Mouse (Mus musculus): Measurements from ENCODE around the gene Cspg5. TPM values are rescaled to one million over a fixed set of nuclear protein-coding genes. Genes with fewer than 3 reads are reported as not detected.
A peak's percentile ranks its signal among the peaks of the same experiment; 100 is the strongest.

Cspg5 gene
- 2.6 and 3.5 TPM in 2 replicates for polyA plus RNA-seq (2014; fragmentation: Nextera tagmentation; extraction: Ambion mirVana)

GRCm38 (mm10) chr9:110243221-110243833 lies at the start of gene Cspg5:
TSS of gene Cspg5 (plus strand) at chr9:110243783.
- H3K36me3 ChIP-seq (ENCODE audit: control insufficient read depth, insufficient read depth, low read length) = peaks cover 25% of the 10 kb centered on the region
- WGBS = 84% methylated on average over 7 of the region's 7 CpGs

GRCm38 (mm10) chr9:110199870-110200269 lies 43.7 kb upstream of the Cspg5 start:
- H3K36me3 ChIP-seq (ENCODE audit: control insufficient read depth, insufficient read depth, low read length) = peaks cover 92% of the 10 kb centered on the region

More at GRCm38 (mm10) chr9:110243221-110243833, at the start of gene Cspg5:
- Histone ChIP-seq H3K4me1 (replicated peaks; ENCODE audit: control insufficient read depth, insufficient read depth, low read length) (0 out of 2 replicates have a peak, but pooled peaks cover 3% of the 10 kb centered on the region), H3K4me2 (ENCODE audit: low read length) (peak within 1 kb of the TSS; percentile 100), H3K9me3 (ENCODE audit: control insufficient read depth, low read length) (no peaks in the 10 kb centered on the region), H3K9ac (ENCODE audit: low read length) (no peak within 1 kb of the TSS), H3K4me3 (ENCODE audit: low read depth, low read length) (no peak within 1 kb of the TSS), H3K27me3 (replicated peaks; ENCODE audit: control insufficient read depth, insufficient read depth, low read length) (peaks cover 15% of the 10 kb centered on the region), H3K27ac (ENCODE audit: low read depth) (no peak within 1 kb of the TSS)
- no peak for DNase-seq (ENCODE audit: low spot score)
- ATAC-seq (replicated peaks; ENCODE audit: low FRiP score, low TSS enrichment, low read depth) = no peak

GRCm38 (mm10) chr9:110205526-110206404 lies 37.8 kb upstream of the Cspg5 start:
- ATAC-seq (replicated peaks; ENCODE audit: low FRiP score, low TSS enrichment, low read depth) = 0 out of 2 replicates have a peak, but pooled peaks have one; percentile 55

More at GRCm38 (mm10) chr9:110199870-110200269, 43.7 kb upstream of the Cspg5 start:
- no peak for DNase-seq (ENCODE audit: low spot score)
- no peak for ATAC-seq (replicated peaks; ENCODE audit: low FRiP score, low TSS enrichment, low read depth)
- Histone ChIP-seq H3K27ac (ENCODE audit: low read depth) (no peak overlapping the region), H3K4me2 (ENCODE audit: low read length) (no peak overlapping the region), H3K9ac (ENCODE audit: low read length) (no peak overlapping the region), H3K27me3 (replicated peaks; ENCODE audit: control insufficient read depth, insufficient read depth, low read length) (no peaks in the 10 kb centered on the region), H3K4me3 (ENCODE audit: low read depth, low read length) (no peak overlapping the region), H3K4me1 (replicated peaks; ENCODE audit: control insufficient read depth, insufficient read depth, low read length) (no peaks in the 10 kb centered on the region), H3K9me3 (ENCODE audit: control insufficient read depth, low read length) (no peaks in the 10 kb centered on the region)
- 94% methylated on average over 2 of the region's 2 CpGs for WGBS

GRCm38 (mm10) chr9:110206437-110206836 lies 37.1 kb upstream of the Cspg5 start:
- no peak overlapping the region for H3K4me2 ChIP-seq (ENCODE audit: low read length)
- H3K4me3 ChIP-seq (ENCODE audit: low read depth, low read length) = no peak overlapping the region
- ATAC-seq (replicated peaks; ENCODE audit: low FRiP score, low TSS enrichment, low read depth) (no peak), DNase-seq (ENCODE audit: low spot score) (no peak)
- H3K4me1 ChIP-seq (replicated peaks; ENCODE audit: control insufficient read depth, insufficient read depth, low read length) = no peaks in the 10 kb centered on the region
- H3K27ac ChIP-seq (ENCODE audit: low read depth) = no peak overlapping the region
- peaks cover 99% of the 10 kb centered on the region for H3K36me3 ChIP-seq (ENCODE audit: control insufficient read depth, insufficient read depth, low read length)
- no peaks in the 10 kb centered on the region for H3K27me3 ChIP-seq (replicated peaks; ENCODE audit: control insufficient read depth, insufficient read depth, low read length)
- no peaks in the 10 kb centered on the region for H3K9me3 ChIP-seq (ENCODE audit: control insufficient read depth, low read length)
- WGBS = 90% methylated on average over 2 of the region's 2 CpGs
- no peak overlapping the region for H3K9ac ChIP-seq (ENCODE audit: low read length)

More at GRCm38 (mm10) chr9:110205526-110206404, 37.8 kb upstream of the Cspg5 start:
- H3K4me2 ChIP-seq (ENCODE audit: low read length) = no peak overlapping the region
- H3K9ac ChIP-seq (ENCODE audit: low read length) = no peak overlapping the region
- no peak overlapping the region for H3K4me3 ChIP-seq (ENCODE audit: low read depth, low read length)
- no peak for DNase-seq (ENCODE audit: low spot score)
- no peak overlapping the region for H3K27ac ChIP-seq (ENCODE audit: low read depth)
- H3K4me1 ChIP-seq (replicated peaks; ENCODE audit: control insufficient read depth, insufficient read depth, low read length) = no peaks in the 10 kb centered on the region
- H3K36me3 ChIP-seq (ENCODE audit: control insufficient read depth, insufficient read depth, low read length) = peaks cover 98% of the 10 kb centered on the region
- H3K9me3 ChIP-seq (ENCODE audit: control insufficient read depth, low read length) = no peaks in the 10 kb centered on the region
- 75% methylated on average over 15 of the region's 15 CpGs for WGBS
- no peaks in the 10 kb centered on the region for H3K27me3 ChIP-seq (replicated peaks; ENCODE audit: control insufficient read depth, insufficient read depth, low read length)

GRCm38 (mm10) chr9:110208265-110208664 lies 35.3 kb upstream of the Cspg5 start:
- DNase-seq (ENCODE audit: low spot score) = no peak
- Histone ChIP-seq H3K9ac (ENCODE audit: low read length) (no peak overlapping the region), H3K9me3 (ENCODE audit: control insufficient read depth, low read length) (no peaks in the 10 kb centered on the region), H3K27ac (ENCODE audit: low read depth) (no peak overlapping the region), H3K36me3 (ENCODE audit: control insufficient read depth, insufficient read depth, low read length) (peaks cover 100% of the 10 kb centered on the region), H3K4me3 (ENCODE audit: low read depth, low read length) (no peak overlapping the region), H3K27me3 (replicated peaks; ENCODE audit: control insufficient read depth, insufficient read depth, low read length) (no peaks in the 10 kb centered on the region), H3K4me2 (ENCODE audit: low read length) (no peak overlapping the region), H3K4me1 (replicated peaks; ENCODE audit: control insufficient read depth, insufficient read depth, low read length) (no peaks in the 10 kb centered on the region)
- ATAC-seq (replicated peaks; ENCODE audit: low FRiP score, low TSS enrichment, low read depth) = no peak
- 69% methylated on average over 7 of the region's 7 CpGs for WGBS

- 90% methylated on average over 3 of the region's 3 CpGs for WGBS
- Histone ChIP-seq H3K4me3 (ENCODE audit: low read depth, low read length) (no peak overlapping the region), H3K4me1 (replicated peaks; ENCODE audit: control insufficient read depth, insufficient read depth, low read length) (no peaks in the 10 kb centered on the region), H3K27ac (ENCODE audit: low read depth) (no peak overlapping the region), H3K9me3 (ENCODE audit: control insufficient read depth, low read length) (no peaks in the 10 kb centered on the region), H3K9ac (ENCODE audit: low read length) (no peak overlapping the region), H3K4me2 (ENCODE audit: low read length) (no peak overlapping the region), H3K27me3 (replicated peaks; ENCODE audit: control insufficient read depth, insufficient read depth, low read length) (no peaks in the 10 kb centered on the region), H3K36me3 (ENCODE audit: control insufficient read depth, insufficient read depth, low read length) (peaks cover 100% of the 10 kb centered on the region)
- DNase-seq (ENCODE audit: low spot score) (no peak), ATAC-seq (replicated peaks; ENCODE audit: low FRiP score, low TSS enrichment, low read depth) (no peak)
These were observed 34.6 kb upstream of the Cspg5 start for GRCm38 (mm10) chr9:110208967-110209366.

- ATAC-seq (replicated peaks; ENCODE audit: low FRiP score, low TSS enrichment, low read depth) (no peak), DNase-seq (ENCODE audit: low spot score) (no peak)
- H3K9me3 ChIP-seq (ENCODE audit: control insufficient read depth, low read length) = no peaks in the 10 kb centered on the region
- no peak overlapping the region for H3K27ac ChIP-seq (ENCODE audit: low read depth)
- no peaks in the 10 kb centered on the region for H3K4me1 ChIP-seq (replicated peaks; ENCODE audit: control insufficient read depth, insufficient read depth, low read length)
- no peak overlapping the region for H3K9ac ChIP-seq (ENCODE audit: low read length)
- WGBS = 75% methylated on average over 4 of the region's 4 CpGs
- H3K4me3 ChIP-seq (ENCODE audit: low read depth, low read length) = no peak overlapping the region
- no peaks in the 10 kb centered on the region for H3K27me3 ChIP-seq (replicated peaks; ENCODE audit: control insufficient read depth, insufficient read depth, low read length)
- H3K36me3 ChIP-seq (ENCODE audit: control insufficient read depth, insufficient read depth, low read length) = peaks cover 90% of the 10 kb centered on the region
- no peak overlapping the region for H3K4me2 ChIP-seq (ENCODE audit: low read length)
These were observed 19.3 kb upstream of the Cspg5 start for GRCm38 (mm10) chr9:110224273-110224672.

GRCm38 (mm10) chr9:110226191-110226590 lies 17.4 kb upstream of the Cspg5 start:
- 93% methylated on average over 4 of the region's 4 CpGs for WGBS
- H3K9ac ChIP-seq (ENCODE audit: low read length) = no peak overlapping the region
- no peak overlapping the region for H3K4me2 ChIP-seq (ENCODE audit: low read length)
- H3K4me1 ChIP-seq (replicated peaks; ENCODE audit: control insufficient read depth, insufficient read depth, low read length) = no peaks in the 10 kb centered on the region
- no peak overlapping the region for H3K4me3 ChIP-seq (ENCODE audit: low read depth, low read length)
- H3K36me3 ChIP-seq (ENCODE audit: control insufficient read depth, insufficient read depth, low read length) = peaks cover 93% of the 10 kb centered on the region
- DNase-seq (ENCODE audit: low spot score) (no peak), ATAC-seq (replicated peaks; ENCODE audit: low FRiP score, low TSS enrichment, low read depth) (no peak)
- H3K27ac ChIP-seq (ENCODE audit: low read depth) = no peak overlapping the region
- no peaks in the 10 kb centered on the region for H3K9me3 ChIP-seq (ENCODE audit: control insufficient read depth, low read length)
- no peaks in the 10 kb centered on the region for H3K27me3 ChIP-seq (replicated peaks; ENCODE audit: control insufficient read depth, insufficient read depth, low read length)
